Mouse (Mus musculus): ENCODE data around the gene Xpnpep3.
A peak's percentile ranks its signal among the peaks of the same experiment; 100 is the strongest.
"Not testable (repeated sequence)": the region's sequence is repeated elsewhere in the genome, so short reads cannot be mapped to it uniquely, and the experiment has no call there.

Gene Xpnpep3

GRCm38 (mm10) chr15:81405008-81405407, 5.1 kb downstream of the Xpnpep3 start:
- DNase-seq: no peak

GRCm38 (mm10) chr15:81408199-81408598, 8.3 kb downstream of the Xpnpep3 start, which contains the start of gene Dnajb7:
Dnajb7 (minus strand) TSS chr15:81408299.
- DNase-seq: no peak

- peak; percentile 86 for DNase-seq
Observed at GRCm38 (mm10) chr15:81416763-81417310, 16.9 kb downstream of the Xpnpep3 start.

- DNase-seq: no peak
Observed at GRCm38 (mm10) chr15:81418065-81418464, 18.1 kb downstream of the Xpnpep3 start.

GRCm38 (mm10) chr15:81421454-81421853, 21.5 kb downstream of the Xpnpep3 start:
- DNase-seq: no peak

GRCm38 (mm10) chr15:81422156-81422681, 22.3 kb downstream of the Xpnpep3 start:
- no peak for DNase-seq

GRCm38 (mm10) chr15:81425311-81425710, 25.4 kb downstream of the Xpnpep3 start:
- no peak for DNase-seq

GRCm38 (mm10) chr15:81427947-81428346, 28.0 kb downstream of the Xpnpep3 start:
- no peak for DNase-seq

GRCm38 (mm10) chr15:81431195-81431594, 31.3 kb downstream of the Xpnpep3 start:
- no peak for DNase-seq

GRCm38 (mm10) chr15:81438345-81438744, 38.4 kb downstream of the Xpnpep3 start:
- DNase-seq: no peak

- no peak for DNase-seq
Observed at GRCm38 (mm10) chr15:81439236-81439635, 39.3 kb downstream of the Xpnpep3 start.

- DNase-seq: peak; percentile 90
Observed at GRCm38 (mm10) chr15:81448463-81448862, 48.5 kb downstream of the Xpnpep3 start.

- DNase-seq: no peak
Observed at GRCm38 (mm10) chr15:81461523-81461922, 61.6 kb downstream of the Xpnpep3 start.

- no peak for DNase-seq
Observed at GRCm38 (mm10) chr15:81465016-81465660, 65.2 kb downstream of the Xpnpep3 start.

GRCm38 (mm10) chr15:81465901-81466737, 66.2 kb downstream of the Xpnpep3 start, which contains the start of gene Rbx1:
Rbx1 (plus strand) TSS chr15:81466296.
- peak; percentile 98 for DNase-seq

- DNase-seq: no peak
Observed at GRCm38 (mm10) chr15:81466738-81467113, 66.8 kb downstream of the Xpnpep3 start.

- DNase-seq: no peak
Observed at GRCm38 (mm10) chr15:81470735-81471134, 70.8 kb downstream of the Xpnpep3 start.

- DNase-seq: no peak
Observed at GRCm38 (mm10) chr15:81472256-81472655, 72.3 kb downstream of the Xpnpep3 start.

GRCm38 (mm10) chr15:81475654-81476053, 75.7 kb downstream of the Xpnpep3 start:
- DNase-seq: peak; percentile 70

GRCm38 (mm10) chr15:81476597-81476996, 76.7 kb downstream of the Xpnpep3 start:
- peak; percentile 34 for DNase-seq

- DNase-seq: no peak
Observed at GRCm38 (mm10) chr15:81479446-81480213, 79.7 kb downstream of the Xpnpep3 start.

GRCm38 (mm10) chr15:81480284-81480683, 80.3 kb downstream of the Xpnpep3 start:
- not testable (repeated sequence) for DNase-seq

GRCm38 (mm10) chr15:81480977-81481379, 81.0 kb downstream of the Xpnpep3 start:
- DNase-seq: peak; percentile 85

Data from lung, postnatal 36 days (tissue).